Mouse (Mus musculus): ENCODE measurements around the gene Mgarp. TPM values are rescaled to one million over a fixed set of nuclear protein-coding genes. Genes with fewer than 3 reads are reported as not detected.

Mgarp gene
- polyA plus RNA-seq, 1 experiment from 2014 or later: 0.60 TPM

GRCm38 (mm10) chr3:51383409-51383808 lies 13.1 kb downstream of the Mgarp start:
- TF ChIP-seq EP300 (IDR thresholded peaks at IDR 0.05; ENCODE audit: low read depth) (no peak), CTCF (IDR thresholded peaks at IDR 0.05; ENCODE audit: low read depth) (no peak)
- 84% methylated on average over 12 of the region's 12 CpGs for WGBS (ENCODE audit: insufficient replicate concordance)
- no peaks in the 10 kb centered on the region for H3K27me3 ChIP-seq (ENCODE audit: insufficient read depth, low read length)
- peaks cover 17% of the 10 kb centered on the region for H3K4me1 ChIP-seq (ENCODE audit: insufficient read depth)
- ATAC-seq: no peak
- H3K27ac ChIP-seq (ENCODE audit: low read depth): no peak overlapping the region
- H3K9ac ChIP-seq (replicated peaks): no peak overlapping the region
- H3K36me3 ChIP-seq (replicated peaks; ENCODE audit: insufficient read depth, low read length): no peaks in the 10 kb centered on the region
- H3K9me3 ChIP-seq (ENCODE audit: low read length): no peaks in the 10 kb centered on the region
- H3K4me3 ChIP-seq (ENCODE audit: low read depth, low read length): no peak overlapping the region
- H3K4me2 ChIP-seq (ENCODE audit: low read depth, low read length): no peak overlapping the region
- no peak for DNase-seq

GRCm38 (mm10) chr3:51380660-51381014 lies 15.9 kb downstream of the Mgarp start:
- Histone ChIP-seq H3K27me3 (ENCODE audit: insufficient read depth, low read length) (no peaks in the 10 kb centered on the region), H3K9me3 (ENCODE audit: low read length) (no peaks in the 10 kb centered on the region), H3K36me3 (replicated peaks; ENCODE audit: insufficient read depth, low read length) (no peaks in the 10 kb centered on the region), H3K27ac (ENCODE audit: low read depth) (no peak overlapping the region), H3K4me3 (ENCODE audit: low read depth, low read length) (no peak overlapping the region), H3K4me2 (ENCODE audit: low read depth, low read length) (no peak overlapping the region), H3K4me1 (ENCODE audit: insufficient read depth) (peaks cover 13% of the 10 kb centered on the region; the same call in 1 of the 2 replicates), H3K9ac (replicated peaks) (no peak overlapping the region)
- no peak for TF ChIP-seq EP300 (IDR thresholded peaks at IDR 0.05; ENCODE audit: low read depth)
- no peak for TF ChIP-seq CTCF (IDR thresholded peaks at IDR 0.05; ENCODE audit: low read depth)
- DNase-seq (no peak), ATAC-seq (no peak)
- 63% methylated on average over 2 of the region's 5 CpGs for WGBS (ENCODE audit: insufficient replicate concordance)

GRCm38 (mm10) chr3:51379786-51380659 lies 16.5 kb downstream of the Mgarp start:
- Histone ChIP-seq H3K4me2 (ENCODE audit: low read depth, low read length) (no peak overlapping the region), H3K4me3 (ENCODE audit: low read depth, low read length) (no peak overlapping the region), H3K9ac (replicated peaks) (no peak overlapping the region), H3K4me1 (ENCODE audit: insufficient read depth) (peaks cover 15% of the 10 kb centered on the region; the same call in 1 of the 2 replicates), H3K36me3 (replicated peaks; ENCODE audit: insufficient read depth, low read length) (no peaks in the 10 kb centered on the region), H3K9me3 (ENCODE audit: low read length) (no peaks in the 10 kb centered on the region), H3K27me3 (ENCODE audit: insufficient read depth, low read length) (no peaks in the 10 kb centered on the region), H3K27ac (ENCODE audit: low read depth) (no peak overlapping the region)
- TF ChIP-seq CTCF (IDR thresholded peaks at IDR 0.05; ENCODE audit: low read depth): no peak
- no peak for TF ChIP-seq EP300 (IDR thresholded peaks at IDR 0.05; ENCODE audit: low read depth)
- peak; percentile 44; the same call in 1 of the 2 replicates for ATAC-seq
- WGBS (ENCODE audit: insufficient replicate concordance): 63% methylated on average over 5 of the region's 5 CpGs
- no peak for DNase-seq

- H3K4me3 ChIP-seq (ENCODE audit: low read depth, low read length): peak overlapping the region; percentile 43
- 77% methylated on average over 3 of the region's 3 CpGs for WGBS (ENCODE audit: insufficient replicate concordance)
- TF ChIP-seq CTCF (IDR thresholded peaks at IDR 0.05; ENCODE audit: low read depth) (no peak), EP300 (IDR thresholded peaks at IDR 0.05; ENCODE audit: low read depth) (no peak)
- no peaks in the 10 kb centered on the region for H3K36me3 ChIP-seq (replicated peaks; ENCODE audit: insufficient read depth, low read length)
- peak overlapping the region; percentile 71 for H3K4me2 ChIP-seq (ENCODE audit: low read depth, low read length)
- no peaks in the 10 kb centered on the region for H3K27me3 ChIP-seq (ENCODE audit: insufficient read depth, low read length)
- H3K4me1 ChIP-seq (ENCODE audit: insufficient read depth): peaks cover 15% of the 10 kb centered on the region; the same call in 1 of the 2 replicates
- H3K9me3 ChIP-seq (ENCODE audit: low read length): no peaks in the 10 kb centered on the region
- peak overlapping the region; percentile 52 for H3K9ac ChIP-seq (replicated peaks)
- no peak for ATAC-seq
- H3K27ac ChIP-seq (ENCODE audit: low read depth): no peak overlapping the region; the same call in 1 of the 2 replicates
- DNase-seq: no peak
Observed at GRCm38 (mm10) chr3:51378665-51378946, 17.9 kb downstream of the Mgarp start.

GRCm38 (mm10) chr3:51377878-51378664 lies 18.5 kb downstream of the Mgarp start:
- TF ChIP-seq EP300 (IDR thresholded peaks at IDR 0.05; ENCODE audit: low read depth) (no peak), CTCF (IDR thresholded peaks at IDR 0.05; ENCODE audit: low read depth) (peak; percentile 67)
- peaks cover 13% of the 10 kb centered on the region; the same call in 1 of the 2 replicates for H3K4me1 ChIP-seq (ENCODE audit: insufficient read depth)
- peak overlapping the region; percentile 52 for H3K9ac ChIP-seq (replicated peaks)
- H3K4me2 ChIP-seq (ENCODE audit: low read depth, low read length): peak overlapping the region; percentile 71
- DNase-seq (no peak), ATAC-seq (peak; percentile 34; the same call in 1 of the 2 replicates)
- no peaks in the 10 kb centered on the region for H3K9me3 ChIP-seq (ENCODE audit: low read length)
- H3K36me3 ChIP-seq (replicated peaks; ENCODE audit: insufficient read depth, low read length): no peaks in the 10 kb centered on the region
- no peaks in the 10 kb centered on the region for H3K27me3 ChIP-seq (ENCODE audit: insufficient read depth, low read length)
- 33% methylated on average over 31 of the region's 31 CpGs for WGBS (ENCODE audit: insufficient replicate concordance)
- H3K27ac ChIP-seq (ENCODE audit: low read depth): peak overlapping the region; percentile 61
- H3K4me3 ChIP-seq (ENCODE audit: low read depth, low read length): peak overlapping the region; percentile 43

Data from liver, postnatal 0 days (tissue).